Mouse (Mus musculus) ZHBTc4 (cell line): Measurements from ENCODE around the gene Slc25a45.
A peak's percentile ranks its signal among the peaks of the same experiment; 100 is the strongest.
"Not testable (repeated sequence)": the region's sequence is repeated elsewhere in the genome, so short reads cannot be mapped to it uniquely, and the experiment has no call there.

Source experiments
- DNase-seq: peaks from one replicate; pipeline ENCODE4 v3.0.0-alpha.2; 2011; ENCODE audit warnings: low read depth, low spot score

The Slc25a45 gene

GRCm38 (mm10) chr19:5852035-5852722 is 25.4 kb upstream of the Slc25a45 start:
- no peak for DNase-seq

- DNase-seq, result no peak
Observed at GRCm38 (mm10) chr19:5856604-5857003, 21.0 kb upstream of the Slc25a45 start.

- DNase-seq, result peak; percentile 73
Observed at GRCm38 (mm10) chr19:5862335-5863085, 15.1 kb upstream of the Slc25a45 start.

- DNase-seq, result no peak
Observed at GRCm38 (mm10) chr19:5863776-5864175, 13.8 kb upstream of the Slc25a45 start.

- DNase-seq, result no peak
Observed at GRCm38 (mm10) chr19:5864710-5865398, 12.8 kb upstream of the Slc25a45 start.

GRCm38 (mm10) chr19:5868096-5868495 is 9.5 kb upstream of the Slc25a45 start:
- no peak for DNase-seq

- DNase-seq, result peak; percentile 72
Observed at GRCm38 (mm10) chr19:5871273-5871672, 6.3 kb upstream of the Slc25a45 start.

GRCm38 (mm10) chr19:5871683-5872082 is 5.9 kb upstream of the Slc25a45 start:
- no peak for DNase-seq

GRCm38 (mm10) chr19:5872528-5872927 is 5.1 kb upstream of the Slc25a45 start:
- no peak for DNase-seq

- DNase-seq, result no peak
Observed at GRCm38 (mm10) chr19:5872931-5873556, 4.6 kb upstream of the Slc25a45 start.

GRCm38 (mm10) chr19:5874391-5874968 is 3.1 kb upstream of the Slc25a45 start:
- DNase-seq, result no peak

- DNase-seq, result peak; percentile 98
Observed at GRCm38 (mm10) chr19:5874969-5875480, 2.6 kb upstream of the Slc25a45 start, which contains the start of gene Frmd8. Gene Frmd8, minus strand, starts transcription at chr19:5875274.

GRCm38 (mm10) chr19:5878362-5878722 is 734 bp downstream of the Slc25a45 start:
- no peak for DNase-seq

GRCm38 (mm10) chr19:5878916-5879315 is 1.3 kb downstream of the Slc25a45 start:
- DNase-seq, result no peak

GRCm38 (mm10) chr19:5879735-5880134 is 2.1 kb downstream of the Slc25a45 start:
- DNase-seq, result no peak

GRCm38 (mm10) chr19:5881155-5881554 is 3.5 kb downstream of the Slc25a45 start:
- DNase-seq, result no peak

- DNase-seq, result not testable (repeated sequence)
Observed at GRCm38 (mm10) chr19:5882079-5882478, 4.5 kb downstream of the Slc25a45 start.

GRCm38 (mm10) chr19:5883935-5884334 is 6.3 kb downstream of the Slc25a45 start:
- DNase-seq, result no peak

- DNase-seq, result peak; percentile 68
Observed at GRCm38 (mm10) chr19:5885838-5886237, 8.2 kb downstream of the Slc25a45 start.

- no peak for DNase-seq
Observed at GRCm38 (mm10) chr19:5887234-5887815, 9.7 kb downstream of the Slc25a45 start.

- DNase-seq, result no peak
Observed at GRCm38 (mm10) chr19:5889211-5889610, 11.6 kb downstream of the Slc25a45 start.
